Mouse (Mus musculus): ENCODE measurements around the gene Arhgap19.

The Arhgap19 gene

DNA sequence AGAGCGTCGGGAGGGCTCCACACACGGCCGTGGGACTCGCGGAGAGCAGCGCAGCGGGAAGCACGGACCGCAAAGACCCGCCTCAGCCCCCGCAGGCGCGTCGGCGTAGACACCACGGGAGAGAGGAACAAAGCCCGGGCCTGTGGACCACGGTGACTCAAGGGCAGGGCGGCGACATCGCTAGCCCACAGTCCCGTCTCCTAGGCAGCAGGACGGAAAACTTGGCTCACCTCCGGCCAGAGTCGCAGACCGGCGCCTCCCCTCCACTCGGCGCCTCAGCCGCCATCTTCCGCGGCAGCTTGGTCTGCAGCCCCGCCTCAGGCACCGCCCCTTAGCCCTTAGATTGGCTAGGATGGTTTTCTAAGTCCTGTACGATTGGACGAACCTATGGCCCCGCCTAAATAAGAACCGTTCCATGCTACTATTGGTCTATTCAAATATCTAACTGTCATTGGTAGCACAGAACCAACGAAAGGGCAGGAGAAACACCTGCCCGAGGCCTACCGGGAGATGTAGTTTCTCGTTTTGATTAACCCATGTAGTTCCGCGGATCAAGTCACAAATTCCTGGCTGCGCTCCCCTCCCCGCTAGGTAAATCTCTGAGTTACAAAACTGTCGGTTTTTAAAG is at the start of gene Arhgap19:
TSS of gene Arhgap19 (minus strand) at position 306 of the 628 bp plus-strand sequence.
- no peak for TF ChIP-seq GATA4 (IDR thresholded peaks at IDR 0.05; ENCODE audit: insufficient replicate concordance, low read length)

DNA sequence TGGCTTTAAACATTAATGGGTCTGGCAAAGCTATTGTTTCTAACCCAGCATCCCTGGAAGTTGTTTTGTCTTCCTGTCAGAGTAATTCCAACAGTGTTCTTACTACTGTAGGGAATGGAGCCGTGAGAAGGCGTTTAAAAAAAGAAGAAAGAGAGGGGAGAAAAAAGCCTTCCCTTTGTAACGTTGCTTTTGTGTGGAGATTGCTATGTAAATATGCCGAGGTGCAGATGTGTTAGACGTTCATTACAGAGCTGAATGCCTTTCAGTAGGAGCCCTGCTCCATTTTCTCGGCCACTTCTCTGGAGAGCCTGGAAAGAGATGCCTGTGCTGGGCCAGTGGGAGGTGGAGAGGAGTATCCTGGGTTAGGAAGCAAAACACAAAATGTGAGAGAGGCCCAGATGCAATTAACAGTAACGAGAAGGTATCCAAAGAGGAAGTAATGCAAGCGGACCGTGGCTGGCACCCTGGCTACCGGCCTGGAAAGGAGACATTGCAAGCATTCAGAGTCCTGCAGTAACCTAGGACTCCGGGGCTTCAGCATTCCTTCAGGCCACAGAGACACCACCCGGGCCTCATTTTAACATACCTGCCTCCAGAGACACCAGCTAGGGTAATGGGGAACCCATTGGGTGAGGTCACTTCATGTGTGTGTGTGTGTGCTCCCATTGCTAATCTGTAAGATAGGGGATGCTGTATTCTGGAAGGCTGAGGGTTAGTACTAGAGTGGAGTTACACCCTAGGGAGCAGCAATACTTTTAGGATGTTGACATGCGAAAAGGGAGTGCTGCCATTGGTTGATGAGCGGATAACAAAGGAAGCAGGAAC is 49.1 kb upstream of the Arhgap19 start:
- TF ChIP-seq GATA4 (IDR thresholded peaks at IDR 0.05; ENCODE audit: insufficient replicate concordance, low read length) = no peak

DNA sequence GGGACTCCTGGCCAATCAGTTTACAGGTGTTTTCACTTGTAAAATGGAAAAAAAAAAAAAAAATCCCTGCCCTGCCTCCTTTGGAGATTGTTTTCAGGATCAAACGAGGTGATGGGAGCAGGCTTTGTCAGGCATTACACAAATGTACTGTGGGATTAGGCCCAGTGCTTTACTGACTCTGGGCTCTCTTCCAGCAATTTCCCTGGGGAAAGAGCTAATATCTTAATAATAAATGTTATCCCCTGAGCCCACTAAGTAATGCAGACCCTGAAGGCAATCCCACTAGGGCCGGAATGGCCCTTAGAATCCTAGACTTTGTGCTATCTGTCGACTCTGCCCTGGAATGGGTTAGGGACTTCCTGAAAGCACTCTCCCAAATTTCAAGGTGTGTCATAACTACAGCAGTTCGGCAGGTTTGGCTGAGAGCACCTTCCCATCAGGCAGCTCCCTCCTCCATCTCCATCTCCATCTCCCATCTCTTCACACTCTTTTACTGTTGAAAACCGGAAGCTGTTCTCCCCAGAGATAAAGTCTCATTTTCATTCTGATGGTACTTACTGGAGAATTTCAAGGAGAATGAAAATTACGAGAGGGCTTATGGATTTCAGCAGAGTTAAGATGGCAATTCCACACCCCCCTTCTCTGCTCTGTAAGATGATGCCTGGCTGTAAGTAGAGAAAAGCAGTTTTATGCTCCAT is 48.3 kb upstream of the Arhgap19 start:
- TF ChIP-seq GATA4 (IDR thresholded peaks at IDR 0.05; ENCODE audit: insufficient replicate concordance, low read length) = no peak

DNA sequence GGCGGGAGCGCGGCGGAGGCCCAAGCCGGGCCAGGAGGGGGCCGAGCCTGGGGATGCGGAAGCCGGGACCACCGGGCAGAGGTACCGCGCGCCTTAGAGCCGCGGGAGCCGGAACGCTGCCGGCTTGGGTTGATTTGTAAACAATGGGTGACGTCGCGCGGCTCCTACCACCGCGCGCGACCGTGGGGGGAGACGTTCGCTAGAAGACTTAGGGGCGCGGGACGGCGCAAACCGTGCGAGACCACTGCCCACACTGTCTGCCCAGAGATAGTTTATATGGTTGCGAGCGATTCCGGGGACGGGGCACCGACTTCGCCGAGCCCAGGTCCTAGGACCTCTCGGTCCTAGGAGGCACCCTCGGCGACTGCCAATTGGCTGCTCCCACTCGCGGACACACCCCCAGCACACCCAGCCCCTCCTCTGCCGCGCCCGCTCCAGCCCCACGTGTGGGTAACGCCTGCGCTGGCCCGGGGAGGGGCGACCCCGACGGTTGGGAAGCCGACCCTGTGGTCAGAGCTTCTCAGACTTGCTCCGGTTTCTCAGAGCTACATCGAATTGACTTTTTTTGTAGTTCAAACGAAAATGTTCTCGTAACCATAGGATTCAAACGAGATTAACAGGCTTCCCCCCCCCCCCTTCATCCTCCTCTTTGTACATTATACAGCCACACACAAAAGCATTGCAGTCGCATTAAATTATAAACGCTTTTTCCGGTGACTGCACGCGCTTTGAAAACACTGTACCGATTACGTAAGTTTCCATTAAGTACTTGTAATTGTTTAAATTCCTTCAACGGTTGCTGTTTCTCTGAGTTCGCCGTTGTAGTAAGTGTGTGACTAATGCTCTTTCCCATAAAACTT is 46.4 kb upstream of the Arhgap19 start, which contains the start of gene Frat2:
TSS of gene Frat2 (minus strand) at position 141 of the 860 bp plus-strand sequence.
- TF ChIP-seq GATA4 (IDR thresholded peaks at IDR 0.05; ENCODE audit: insufficient replicate concordance, low read length) = peak; percentile 34; the same call in 1 of the 2 replicates

DNA sequence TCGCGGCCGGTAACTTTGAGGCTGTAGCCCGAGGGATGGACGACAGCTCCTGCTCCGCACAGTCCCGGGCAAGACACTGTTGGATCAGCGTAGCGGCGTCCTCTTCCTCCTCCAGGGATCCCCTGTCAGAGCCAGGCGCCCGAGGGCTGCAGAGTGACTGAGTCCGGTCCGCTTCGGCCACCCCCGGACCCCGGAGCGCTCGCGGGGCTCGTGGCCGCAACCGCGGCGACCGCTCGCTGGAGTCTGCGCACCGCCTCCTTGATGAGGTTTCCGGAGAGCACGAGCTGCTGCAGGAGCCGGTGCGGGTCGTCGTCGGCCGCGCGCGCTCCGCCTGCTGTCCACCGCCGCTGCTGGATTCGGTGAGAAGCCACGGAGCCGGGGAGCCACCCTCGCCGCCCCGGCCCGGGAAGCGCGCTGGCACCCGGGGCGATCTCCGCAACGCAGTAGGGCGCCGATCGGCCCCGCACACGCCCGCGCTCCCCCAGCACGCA is 45.3 kb upstream of the Arhgap19 start:
- no peak for TF ChIP-seq GATA4 (IDR thresholded peaks at IDR 0.05; ENCODE audit: insufficient replicate concordance, low read length)

DNA sequence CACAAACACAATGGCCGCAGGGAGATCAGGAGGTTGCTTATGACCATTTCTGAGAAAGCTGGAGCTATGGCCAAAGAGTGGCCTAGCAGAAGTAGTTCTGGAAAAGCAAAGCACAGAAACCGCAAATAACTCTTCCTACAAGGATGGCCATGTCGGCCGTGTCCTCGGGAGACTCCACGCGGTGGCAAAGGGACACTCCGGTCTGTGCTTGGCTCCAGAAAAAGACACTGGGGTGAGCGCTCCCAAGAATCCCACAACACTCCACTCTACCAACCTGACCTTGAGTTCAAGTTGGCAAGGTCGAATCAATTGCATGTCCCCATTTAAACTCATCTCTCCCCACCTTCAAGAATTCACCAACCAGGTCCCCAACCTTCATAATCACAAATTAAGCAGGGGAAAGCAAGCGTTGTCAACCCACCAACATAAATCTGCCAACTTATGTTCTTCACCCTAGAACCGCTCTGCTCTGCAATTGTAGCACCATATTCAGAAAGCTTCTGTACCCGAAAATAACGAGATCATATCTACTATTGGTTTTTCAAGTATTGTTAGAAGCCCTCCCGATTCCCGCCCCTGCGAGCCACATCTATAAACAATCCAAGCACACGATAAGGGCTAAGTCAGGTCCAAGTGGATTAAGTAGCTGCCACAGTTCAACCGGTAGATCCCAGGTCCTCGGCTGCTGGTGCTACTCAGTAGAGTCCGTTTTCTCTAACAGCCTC is 44.7 kb upstream of the Arhgap19 start:
- TF ChIP-seq GATA4 (IDR thresholded peaks at IDR 0.05; ENCODE audit: insufficient replicate concordance, low read length) = no peak

DNA sequence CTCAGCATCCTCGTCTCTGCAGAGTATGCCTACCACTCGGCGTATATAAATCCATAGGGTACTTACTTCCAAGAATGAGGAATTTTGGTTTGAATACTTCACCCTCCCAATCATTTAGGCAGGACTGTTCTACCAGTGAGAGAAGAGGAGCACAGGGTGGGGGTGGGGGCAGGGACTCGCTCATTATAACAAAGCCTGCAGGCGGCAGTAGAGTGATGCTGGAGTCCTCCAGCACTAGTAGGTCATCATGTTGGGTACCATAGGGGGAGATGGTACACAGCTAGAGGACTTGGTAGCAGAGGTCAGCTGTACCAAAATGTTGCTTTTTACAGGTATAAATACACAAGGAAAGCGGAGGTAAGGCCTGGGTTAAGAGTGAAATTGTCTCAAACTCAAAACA is 42.5 kb upstream of the Arhgap19 start:
- no peak for TF ChIP-seq GATA4 (IDR thresholded peaks at IDR 0.05; ENCODE audit: insufficient replicate concordance, low read length)

DNA sequence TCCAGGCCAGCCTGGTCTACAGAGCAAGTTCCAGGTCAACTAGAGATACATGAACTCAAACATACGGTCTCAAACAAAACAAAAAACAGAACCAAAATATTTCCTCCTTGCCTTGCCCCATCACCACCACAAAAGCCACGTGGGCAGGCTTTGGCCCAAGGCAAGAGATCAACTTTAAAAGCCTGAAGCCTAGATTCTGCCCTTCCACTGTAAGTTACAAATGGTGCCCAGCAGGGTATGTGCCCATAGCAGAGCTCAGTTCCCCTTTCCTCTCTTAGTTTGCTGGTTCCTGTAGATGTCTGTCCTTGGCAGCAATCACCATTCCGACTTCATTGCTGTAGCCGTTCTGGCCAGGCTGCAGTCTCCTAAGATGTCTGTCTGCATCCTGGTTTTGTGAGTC is 40.9 kb upstream of the Arhgap19 start:
- TF ChIP-seq GATA4 (IDR thresholded peaks at IDR 0.05; ENCODE audit: insufficient replicate concordance, low read length) = no peak

DNA sequence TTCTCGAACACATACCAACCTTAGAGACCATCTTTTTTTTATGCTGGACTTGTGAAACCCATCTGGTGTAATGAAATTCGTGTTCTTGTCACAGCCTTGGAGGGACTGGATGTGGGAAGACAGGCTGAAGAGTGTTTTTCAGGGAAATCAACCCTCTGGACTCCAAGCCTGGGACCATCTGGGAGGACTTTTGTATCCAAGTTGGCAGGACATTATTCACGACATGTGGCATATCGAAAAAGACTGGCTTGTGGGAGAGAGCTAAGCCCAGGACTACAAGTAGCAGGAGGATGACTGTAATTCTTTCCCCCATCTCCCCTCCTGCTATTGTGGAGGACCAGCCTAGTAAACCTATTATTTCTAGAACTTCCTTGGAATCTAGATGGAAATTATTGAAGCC is 40.3 kb upstream of the Arhgap19 start:
- TF ChIP-seq GATA4 (IDR thresholded peaks at IDR 0.05; ENCODE audit: insufficient replicate concordance, low read length) = no peak

DNA sequence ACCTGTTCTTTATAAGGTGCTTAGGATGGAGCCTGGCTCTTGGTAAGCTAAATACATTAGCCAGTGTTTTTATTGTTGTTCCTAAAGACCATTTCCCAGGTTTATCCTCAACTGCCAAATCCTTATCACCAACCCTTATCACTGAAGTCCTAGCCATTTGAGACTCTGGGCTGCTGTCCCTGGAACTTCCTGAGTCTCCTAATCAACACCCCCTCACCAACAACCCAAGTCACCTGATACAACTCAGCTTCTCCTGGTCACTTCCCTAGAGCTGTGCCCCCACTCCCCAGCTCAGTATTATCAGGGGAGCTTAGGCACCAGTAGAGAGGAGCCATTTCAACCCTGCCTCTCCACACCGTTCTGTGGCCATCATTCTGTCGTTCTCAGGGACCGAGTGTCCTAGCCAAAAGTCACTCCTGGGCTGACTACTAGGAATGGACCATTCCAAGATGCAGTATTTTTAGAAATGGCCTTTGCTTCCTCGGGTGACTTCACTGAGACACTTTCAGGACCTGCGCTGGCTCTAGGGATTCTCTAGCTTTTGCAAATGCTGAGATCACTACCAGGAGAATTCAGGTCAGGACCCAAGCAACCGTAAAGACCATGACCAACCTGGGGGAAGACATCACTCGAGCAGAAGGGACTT is 39.4 kb upstream of the Arhgap19 start:
- TF ChIP-seq GATA4 (IDR thresholded peaks at IDR 0.05; ENCODE audit: insufficient replicate concordance, low read length) = no peak

DNA sequence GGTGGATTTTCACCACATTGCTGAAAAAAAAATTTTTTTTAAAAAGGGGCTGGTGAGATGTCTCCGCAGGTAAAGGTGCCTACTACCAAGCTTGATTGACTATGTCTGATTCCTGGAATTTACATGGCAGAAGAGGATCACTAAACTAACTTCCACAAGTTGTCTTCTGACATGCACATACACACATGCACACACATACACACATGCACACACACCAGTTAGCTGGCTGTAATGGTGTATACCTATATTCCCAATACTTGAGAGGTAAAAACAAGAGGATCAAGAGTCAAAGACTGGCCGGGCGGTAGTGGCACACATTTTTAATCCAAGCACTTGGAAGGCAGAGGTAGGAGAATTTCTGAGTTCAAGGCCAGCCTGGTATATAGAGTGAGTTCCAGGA is 37.8 kb upstream of the Arhgap19 start:
- TF ChIP-seq GATA4 (IDR thresholded peaks at IDR 0.05; ENCODE audit: insufficient replicate concordance, low read length) = no peak

DNA sequence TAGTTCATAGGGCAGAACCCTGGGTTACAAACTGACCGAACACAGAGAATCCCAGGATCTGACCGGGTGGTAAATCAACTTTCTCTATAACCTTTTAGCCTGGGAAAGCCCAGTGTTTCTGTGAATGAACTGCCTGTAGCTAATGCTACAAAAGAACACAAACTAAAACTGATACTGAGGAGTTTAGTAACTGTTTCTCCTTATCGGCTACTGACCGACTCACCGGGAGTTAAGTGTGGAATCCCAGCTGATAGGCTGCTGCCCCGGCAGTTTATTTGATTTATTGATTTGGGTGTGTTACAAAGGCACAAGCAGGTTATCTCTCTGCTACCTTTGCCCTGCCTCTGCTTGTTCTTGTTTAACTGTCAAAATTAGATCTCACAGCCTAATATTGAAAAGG is 37.0 kb upstream of the Arhgap19 start:
- TF ChIP-seq GATA4 (IDR thresholded peaks at IDR 0.05; ENCODE audit: insufficient replicate concordance, low read length) = peak; percentile 96

DNA sequence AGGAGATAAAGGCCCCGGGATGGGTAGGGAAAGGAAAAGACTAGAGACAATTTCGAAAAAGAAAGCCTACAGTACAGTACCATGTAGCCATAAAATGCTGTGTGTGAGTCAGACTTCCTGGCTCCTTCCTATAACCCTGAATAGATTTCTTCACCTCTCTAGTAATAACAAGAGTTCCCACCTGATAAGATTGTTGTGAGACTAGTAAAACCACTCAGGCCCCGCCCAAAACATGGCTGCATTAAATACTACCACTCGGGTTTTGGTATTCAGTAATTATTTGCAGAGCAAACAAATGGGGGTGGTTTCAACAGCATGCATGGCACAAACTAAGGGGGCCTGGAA is 36.0 kb upstream of the Arhgap19 start:
- no peak for TF ChIP-seq GATA4 (IDR thresholded peaks at IDR 0.05; ENCODE audit: insufficient replicate concordance, low read length)
